Mouse (Mus musculus): ENCODE measurements at regions not wholly inside any gene's neighbourhood (a gene's known extent, or its start where the extent isn't known, plus 50 kb on each side); places are given as distances from the start of the nearest gene placed in this dataset.

GRCm38 (mm10) chr11:45693206-45693605 lies 158.6 kb upstream of the Clint1 start:
- TF ChIP-seq CTCF (IDR thresholded peaks at IDR 0.05; ENCODE audit: insufficient read depth, low read length) (no peak), POLR2A (IDR thresholded peaks at IDR 0.05; ENCODE audit: borderline replicate concordance, extremely low read depth, low read depth, low read length) (no peak)

All from lung, adult 2 months (tissue).